ENCODE assay signal across 13 mouse cellular contexts in the genomic region with DNA sequence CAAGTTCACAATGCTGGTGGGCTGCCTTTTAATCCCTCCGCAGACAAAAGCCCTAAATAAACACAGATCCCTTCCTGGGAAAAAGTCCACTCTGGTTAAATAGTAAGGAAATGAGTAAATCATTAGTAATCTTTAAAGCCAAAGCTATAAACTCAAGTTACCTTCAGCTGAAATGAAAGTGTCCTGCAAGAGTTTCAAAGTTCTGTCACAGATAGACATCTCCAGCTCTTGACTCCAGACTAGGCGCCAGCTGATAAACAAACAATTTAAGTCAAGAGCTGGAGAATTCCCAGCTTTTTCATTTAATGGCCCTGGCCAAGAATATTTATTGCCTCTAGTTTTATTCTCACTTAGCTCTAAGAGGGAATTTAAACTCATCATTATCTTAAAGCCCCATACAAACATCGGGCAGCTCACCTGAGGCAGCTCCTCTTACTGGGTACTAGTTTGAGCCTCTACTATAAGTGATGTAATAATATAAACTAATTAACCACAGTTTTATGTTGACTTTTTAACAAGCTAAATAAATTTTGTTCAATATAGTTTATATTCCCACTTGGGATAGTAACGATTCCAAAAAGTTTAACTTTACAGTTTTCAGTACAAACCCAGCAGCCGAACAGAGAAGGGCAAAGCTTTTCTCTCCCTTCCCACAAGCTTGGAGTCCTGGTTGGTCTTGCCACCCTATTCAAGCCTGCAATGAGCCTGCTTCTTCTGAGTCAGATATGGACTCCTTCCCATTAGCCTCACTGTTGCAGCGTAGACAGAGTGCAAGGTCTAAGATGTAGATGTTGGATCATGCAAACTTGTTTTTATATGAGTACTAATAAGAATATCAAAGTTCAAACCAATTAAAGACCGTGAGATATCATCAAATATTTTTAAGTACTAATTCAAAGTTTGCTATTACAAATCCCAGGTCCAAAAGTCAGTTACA. TPM values are rescaled to one million over a fixed set of nuclear protein-coding genes. Genes with fewer than 3 reads are reported as not detected.
DNase-seq lines count a peak whose midpoint lies in the region; ATAC-seq and TF ChIP-seq lines count a peak whose summit lies in the region.
"Had no signal": no experiment of that assay in that cellular context is flagged by ENCODE, and none has a peak within 500 bp of the region (broad histone marks: within the 10 kb centered on the region; RNA-seq: fewer than 3 reads in every experiment).

No protein-coding gene starts in this region.

- H3K9ac ChIP-seq in intestine, embryonic 15.5 days, result no peak overlapping the region
- no peak overlapping the region for H3K9ac ChIP-seq in kidney, embryonic 16.5 days (replicated peaks; ENCODE audit: low read length)
- H3K9ac ChIP-seq: forebrain, embryonic 12.5 days; limb, embryonic 15.5 days had no signal

- TF ChIP-seq POLR2A in myocyte (IDR thresholded peaks at IDR 0.05; ENCODE audit: insufficient read length, low read depth), result no peak

- no peaks in the 10 kb centered on the region for H3K9me3 ChIP-seq in intestine, embryonic 15.5 days
- no peaks in the 10 kb centered on the region for H3K9me3 ChIP-seq in kidney, embryonic 16.5 days (ENCODE audit: low read length)
- H3K9me3 ChIP-seq: forebrain, embryonic 12.5 days; limb, embryonic 15.5 days; megakaryocyte, embryonic 14.5 days had no signal

- H3K36me3 ChIP-seq in intestine, embryonic 15.5 days, result no peaks in the 10 kb centered on the region
- H3K36me3 ChIP-seq in kidney, embryonic 16.5 days (ENCODE audit: insufficient read depth, low read length), result no peaks in the 10 kb centered on the region
- no peaks in the 10 kb centered on the region for H3K36me3 ChIP-seq in myocyte (ENCODE audit: control insufficient read depth, insufficient read depth)
- H3K36me3 ChIP-seq: forebrain, embryonic 12.5 days; limb, embryonic 15.5 days had no signal

- no peak overlapping the region for H3ac ChIP-seq in myocyte (ENCODE audit: control insufficient read depth, insufficient read length)

- DNase-seq in kidney, adult 9 months, result peak; percentile 75
- no peak for DNase-seq in kidney, postnatal 25 days
- DNase-seq in spleen, adult 12 weeks (ENCODE audit: low spot score), result no peak
- DNase-seq in thymus, postnatal 10 days (ENCODE audit: low spot score in 2 of 2), result no peak
- DNase-seq: heart, adult 11 months had no signal

- H3K27me3 ChIP-seq in intestine, embryonic 15.5 days (replicated peaks), result no peaks in the 10 kb centered on the region
- no peaks in the 10 kb centered on the region for H3K27me3 ChIP-seq in kidney, embryonic 16.5 days (ENCODE audit: insufficient read depth, low read length)
- no peaks in the 10 kb centered on the region for H3K27me3 ChIP-seq in myocyte (ENCODE audit: control insufficient read depth, insufficient read depth, insufficient read length)
- H3K27me3 ChIP-seq: forebrain, embryonic 12.5 days; limb, embryonic 15.5 days; megakaryocyte, embryonic 14.5 days had no signal

- no peak overlapping the region for H3K4me2 ChIP-seq in intestine, embryonic 15.5 days (replicated peaks)
- peak overlapping the region; percentile 32 for H3K4me2 ChIP-seq in kidney, embryonic 16.5 days (replicated peaks; ENCODE audit: low read depth, low read length)
- H3K4me2 ChIP-seq in myocyte (ENCODE audit: low read depth), result peak overlapping the region; percentile 31
- H3K4me2 ChIP-seq: forebrain, embryonic 12.5 days; limb, embryonic 15.5 days had no signal

- H3K4me3 ChIP-seq in intestine, embryonic 15.5 days (replicated peaks), result no peak overlapping the region
- no peak overlapping the region for H3K4me3 ChIP-seq in kidney, embryonic 16.5 days (ENCODE audit: low read length)
- H3K4me3 ChIP-seq in myocyte, result no peak overlapping the region
- H3K4me3 ChIP-seq: forebrain, embryonic 12.5 days; limb, embryonic 15.5 days; megakaryocyte, embryonic 14.5 days had no signal

- peak overlapping the region; percentile 42; the same call in 1 of the 2 replicates for H3K27ac ChIP-seq in intestine, embryonic 15.5 days
- H3K27ac ChIP-seq in kidney, embryonic 16.5 days (ENCODE audit: low read length), result peak overlapping the region; percentile 78
- H3K27ac ChIP-seq: forebrain, embryonic 12.5 days; limb, embryonic 15.5 days had no signal

- WGBS in intestine, embryonic 15.5 days, result 34% methylated on average over 7 of the region's 7 CpGs
- WGBS in kidney, embryonic 16.5 days, result 43% methylated on average over 7 of the region's 7 CpGs

- no peaks in the 10 kb centered on the region for H3K79me2 ChIP-seq in myocyte (ENCODE audit: control insufficient read depth, insufficient read depth)

- no peaks in the 10 kb centered on the region; the same call in 1 of the 2 replicates for H3K4me1 ChIP-seq in intestine, embryonic 15.5 days (replicated peaks)
- H3K4me1 ChIP-seq in kidney, embryonic 16.5 days (ENCODE audit: insufficient read depth, low read length), result peaks cover 27% of the 10 kb centered on the region
- H3K4me1 ChIP-seq: forebrain, embryonic 12.5 days; limb, embryonic 15.5 days had no signal

- ATAC-seq in intestine, embryonic 15.5 days, result peak; percentile 87
- peak; percentile 39; the same call in 1 of the 2 replicates for ATAC-seq in kidney, embryonic 16.5 days (ENCODE audit: low FRiP score, low TSS enrichment)
- ATAC-seq: hindbrain, embryonic 16.5 days; midbrain, embryonic 16.5 days had no signal

TF ChIP-seq in myocyte, 11 proteins besides CTCF, POLR2A, EP300 and RAD21:
- no peak for TF ChIP-seq TCF12 (IDR thresholded peaks at IDR 0.05; ENCODE audit: insufficient read depth, poor library complexity, severe bottlenecking)
- TF ChIP-seq MAX (IDR thresholded peaks at IDR 0.05; ENCODE audit: low read depth), result no peak
- TF ChIP-seq MYOG (IDR thresholded peaks at IDR 0.05; ENCODE audit: control insufficient read depth in 1 of 3, insufficient read depth in 1 of 3, insufficient read length in 2 of 3, low read depth in 2 of 3), result no peak
- TF ChIP-seq REST (IDR thresholded peaks at IDR 0.05; ENCODE audit: insufficient read depth, insufficient read length), result no peak
- no peak for TF ChIP-seq USF1 (IDR thresholded peaks at IDR 0.05; ENCODE audit: low read depth)
- TF ChIP-seq SRF (IDR thresholded peaks at IDR 0.05; ENCODE audit: control insufficient read depth, insufficient read length, low read depth), result no peak
- TF ChIP-seq CEBPB (IDR thresholded peaks at IDR 0.05; ENCODE audit: insufficient read depth, poor library complexity, severe bottlenecking), result no peak
- no peak for TF ChIP-seq POLR2AphosphoS2 (IDR thresholded peaks at IDR 0.05; ENCODE audit: insufficient read length, low read depth)
- no peak for TF ChIP-seq MYOD1 (IDR thresholded peaks at IDR 0.05; ENCODE audit: control insufficient read depth in 1 of 3, insufficient read length in 2 of 3, low read depth in 2 of 3)
- TF ChIP-seq TCF3 (IDR thresholded peaks at IDR 0.05; ENCODE audit: insufficient read length, low read depth), result no peak
- no peak for TF ChIP-seq E2F4 (IDR thresholded peaks at IDR 0.05; ENCODE audit: insufficient read depth)

RNA-seq across cellular contexts. Expression of gene Hibadh, which starts 38.2 kb away (rescaled TPM):
- 135 and 137 TPM in 2 replicates for polyA plus RNA-seq in intestine, embryonic 15.5 days (2015; fragmentation: Nextera tagmentation; extraction: Ambion mirVana)
- 164 and 171 TPM in 2 replicates for polyA plus RNA-seq in kidney, embryonic 16.5 days (2015; fragmentation: Nextera tagmentation; extraction: Ambion mirVana)
- polyA plus RNA-seq in myocyte (2012; fragmentation: generic; extraction: Trizol), result 37.0 TPM
